Mouse (Mus musculus) embryonic facial prominence, embryonic 14.5 days (tissue): Measurements from ENCODE around the gene B4galt2. TPM values are rescaled to one million over a fixed set of nuclear protein-coding genes. Genes with fewer than 3 reads are reported as not detected.

ENCODE experiments used
- ATAC-seq: fragments of 200-750 bp; cut with Nextera tagmentation; 2 replicates; pipeline ENCODE4 v1.8.0; 2017; ENCODE audit warnings: low read depth, moderate number of reproducible peaks, moderate TSS enrichment
- DNase-seq: peaks from one replicate; pipeline ENCODE4 v3.0.0-alpha.2; 2015; ENCODE audit warnings: low spot score
- H3K27ac ChIP-seq: fragments of 300-500 bp; sonication (generic); replicated peaks from 2 replicates; pipeline ENCODE4 v1.5.1; 2014; ENCODE audit warnings: low read depth, mild to moderate bottlenecking, low read length, moderate library complexity
- H3K27me3 ChIP-seq: fragments of 300-500 bp; sonication (generic); replicated peaks from 2 replicates; pipeline ENCODE4 v1.6.1; 2014; ENCODE audit warnings: low read length; ENCODE audit not compliant: control insufficient read depth, insufficient read depth
- H3K36me3 ChIP-seq: fragments of 300-500 bp; sonication (generic); 2 replicates; pipeline ENCODE4 v1.6.1; 2014; ENCODE audit warnings: low read length, mixed read lengths; ENCODE audit not compliant: control insufficient read depth, insufficient read depth
- H3K4me1 ChIP-seq: fragments of 300-500 bp; sonication (generic); 2 replicates; pipeline ENCODE4 v1.6.1; 2014; ENCODE audit warnings: antibody characterized with exemption, low read length; ENCODE audit not compliant: control insufficient read depth, insufficient read depth
- H3K4me2 ChIP-seq: fragments of 300-500 bp; sonication (generic); 2 replicates; pipeline ENCODE4 v1.6.1; 2014; ENCODE audit warnings: low read depth, mild to moderate bottlenecking, low read length, moderate library complexity, mixed read lengths
- H3K4me3 ChIP-seq: fragments of 300-500 bp; sonication (generic); 2 replicates; pipeline ENCODE4 v1.5.1; 2014; ENCODE audit warnings: low read depth, mild to moderate bottlenecking, low read length
- H3K9ac ChIP-seq: fragments of 300-500 bp; sonication (generic); 2 replicates; pipeline ENCODE4 v1.6.1; 2014; ENCODE audit warnings: low read depth, mild to moderate bottlenecking, low read length, moderate library complexity, mixed read lengths
- H3K9me3 ChIP-seq: fragments of 300-500 bp; sonication (generic); 2 replicates; pipeline ENCODE4 v1.6.1; 2016; ENCODE audit warnings: low read length; ENCODE audit not compliant: control insufficient read depth
- WGBS: fragments of 180-500 bp; shearing (Covaris S2); extraction: QIAGEN DNeasy Blood & Tissue Kit; methylation state at CpG from one replicate; pipeline ENCODE4 v1.1.7; 2014; 5-methylcytosine and 5-hydroxymethylcytosine counted together
- polyA plus RNA-seq: library from polyadenylated mRNA; unstranded; fragments of >200 nt; fragmentation: Nextera tagmentation; extraction: Ambion mirVana; gene quantifications from 2 replicates; pipeline ENCODE4 v1.2.1, GENCODE M21; 2014

B4galt2 gene
- polyA plus RNA-seq, 1 experiment from 2014 or later = 34.3 TPM

DNA sequence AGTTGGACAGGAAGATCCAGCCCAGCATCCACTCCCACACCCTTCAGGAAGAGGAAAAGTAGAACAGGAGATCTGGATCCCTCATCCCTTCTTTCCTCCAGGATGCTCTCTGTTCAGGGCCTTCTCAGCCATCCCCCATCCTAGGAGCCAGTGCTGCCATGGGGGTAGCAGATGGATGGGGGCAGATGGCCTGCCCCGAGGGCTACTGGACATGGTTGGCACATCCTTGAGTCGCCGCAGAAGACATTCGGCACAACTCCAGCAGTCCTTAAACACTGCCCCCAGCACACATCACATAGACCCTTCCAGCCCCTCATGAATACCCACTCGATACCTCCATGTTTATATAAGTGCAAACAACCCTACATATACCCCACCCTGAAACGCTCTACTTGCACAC, 12.7 kb upstream of the B4galt2 start:
- Histone ChIP-seq H3K9ac (no peak overlapping the region), H3K4me1 (0 out of 2 replicates have a peak, but pooled peaks cover 5% of the 10 kb centered on the region), H3K9me3 (no peaks in the 10 kb centered on the region), H3K4me3 (no peak overlapping the region), H3K36me3 (peaks cover 65% of the 10 kb centered on the region), H3K27ac (no peak overlapping the region), H3K4me2 (no peak overlapping the region), H3K27me3 (no peaks in the 10 kb centered on the region)
- WGBS = 93% methylated on average over 6 of the region's 6 CpGs
- ATAC-seq (no peak), DNase-seq (no peak)

DNA sequence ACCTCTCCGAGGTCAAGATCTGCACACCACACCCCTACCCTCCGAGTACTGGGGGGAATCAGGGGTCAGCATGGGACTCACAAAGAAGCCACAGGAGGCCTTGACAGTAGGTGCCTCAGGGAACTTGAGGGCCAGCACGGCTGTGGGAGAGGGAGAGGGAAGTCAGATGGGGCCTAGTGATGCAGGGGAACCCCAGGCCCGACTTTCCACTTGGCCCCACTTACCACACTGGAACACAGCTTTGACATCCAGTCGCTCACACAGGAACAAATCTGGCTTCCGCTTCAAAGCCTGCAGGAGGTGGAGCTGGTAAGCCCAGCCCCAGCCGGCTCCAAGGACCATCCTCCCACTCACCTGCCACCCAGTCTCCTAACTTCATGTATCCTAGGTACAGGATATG, 12.1 kb upstream of the B4galt2 start:
- Histone ChIP-seq H3K9me3 (no peaks in the 10 kb centered on the region), H3K36me3 (peaks cover 58% of the 10 kb centered on the region), H3K9ac (no peak overlapping the region), H3K4me1 (0 out of 2 replicates have a peak, but pooled peaks cover 7% of the 10 kb centered on the region), H3K4me3 (no peak overlapping the region), H3K27me3 (no peaks in the 10 kb centered on the region), H3K4me2 (no peak overlapping the region), H3K27ac (no peak overlapping the region)
- ATAC-seq = no peak
- no peak for DNase-seq
- 69% methylated on average over 7 of the region's 7 CpGs for WGBS

DNA sequence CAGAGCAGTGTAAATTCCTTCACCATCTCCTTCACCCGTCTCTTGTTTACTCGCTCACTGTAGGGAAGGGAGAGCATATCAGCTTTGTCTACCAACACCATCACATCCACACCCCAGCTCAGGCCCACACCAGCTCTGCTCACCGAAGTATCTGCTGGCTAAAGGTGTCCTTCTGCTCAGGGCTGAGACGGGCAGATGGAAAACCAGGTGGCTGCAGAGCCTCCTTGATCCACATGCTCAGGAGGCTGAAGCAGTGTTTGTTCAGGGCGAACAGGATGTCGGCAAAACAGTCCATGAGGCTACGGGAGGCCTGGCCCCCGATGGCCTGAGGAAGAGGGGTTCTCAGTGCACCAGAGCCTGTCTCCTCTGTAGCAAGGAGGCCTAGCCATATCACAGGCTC, 11.3 kb upstream of the B4galt2 start:
- no peak overlapping the region for H3K27ac ChIP-seq
- no peaks in the 10 kb centered on the region for H3K27me3 ChIP-seq
- H3K9ac ChIP-seq = no peak overlapping the region
- no peak overlapping the region for H3K4me2 ChIP-seq
- no peaks in the 10 kb centered on the region for H3K9me3 ChIP-seq
- peaks cover 51% of the 10 kb centered on the region for H3K36me3 ChIP-seq
- no peak overlapping the region for H3K4me3 ChIP-seq
- H3K4me1 ChIP-seq = 0 out of 2 replicates have a peak, but pooled peaks cover 7% of the 10 kb centered on the region
- DNase-seq = no peak
- ATAC-seq = no peak
- WGBS = 79% methylated on average over 8 of the region's 8 CpGs

DNA sequence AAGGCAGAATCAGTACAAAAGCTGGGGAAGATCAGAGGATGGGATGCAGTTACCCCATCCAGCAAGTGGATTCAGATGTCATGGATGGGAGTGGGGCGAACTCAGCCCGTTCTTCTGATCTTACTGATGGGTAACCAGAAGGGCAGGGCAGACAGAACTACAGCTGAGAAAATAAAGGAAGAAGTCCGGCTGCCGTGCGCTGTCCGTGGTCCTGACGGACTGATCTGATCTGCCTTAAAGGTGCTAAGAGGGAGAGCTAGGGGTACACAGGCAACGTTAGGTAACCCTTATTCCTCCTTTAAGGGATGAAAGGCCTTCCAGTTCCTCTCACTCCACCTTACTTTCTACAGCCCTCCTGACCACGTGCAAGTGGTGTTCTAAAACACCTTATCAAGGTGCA, 10.1 kb upstream of the B4galt2 start:
- ATAC-seq (no peak), DNase-seq (peak; percentile 54)
- no peak overlapping the region for H3K4me3 ChIP-seq
- no peak overlapping the region for H3K27ac ChIP-seq
- H3K4me1 ChIP-seq = 0 out of 2 replicates have a peak, but pooled peaks cover 7% of the 10 kb centered on the region
- H3K27me3 ChIP-seq = no peaks in the 10 kb centered on the region
- WGBS = 20% methylated on average over 9 of the region's 9 CpGs
- no peaks in the 10 kb centered on the region for H3K9me3 ChIP-seq
- H3K36me3 ChIP-seq = peaks cover 43% of the 10 kb centered on the region
- H3K9ac ChIP-seq = no peak overlapping the region
- no peak overlapping the region for H3K4me2 ChIP-seq

DNA sequence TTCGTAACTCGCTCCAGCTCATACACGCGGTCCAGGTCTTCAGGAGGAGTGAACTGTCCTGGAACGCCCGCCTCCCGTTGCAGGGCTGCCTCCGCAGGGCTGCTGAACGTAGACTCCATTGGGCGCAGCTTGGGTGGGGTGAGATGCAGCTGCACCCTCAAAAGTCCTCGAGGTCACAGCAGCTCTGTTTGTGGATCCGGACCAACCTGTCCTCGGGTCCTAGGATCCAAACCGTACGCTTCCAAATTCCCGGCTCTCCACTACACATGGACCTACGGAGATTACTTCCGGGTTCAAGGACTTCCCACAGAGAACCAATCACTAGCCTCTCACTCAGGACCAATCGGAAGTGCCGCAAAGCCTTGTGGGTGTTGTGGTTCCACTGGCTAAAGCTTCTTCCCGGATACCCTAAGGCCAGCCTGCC, 8.5 kb upstream of the B4galt2 start, which contains the start of gene Dph2:
TSS of gene Dph2 (minus strand) at position 295 of the 424 bp plus-strand sequence.
- peak; percentile 91 for ATAC-seq
- H3K4me1 ChIP-seq = 0 out of 2 replicates have a peak, but pooled peaks cover 11% of the 10 kb centered on the region
- no peaks in the 10 kb centered on the region for H3K9me3 ChIP-seq
- peaks cover 30% of the 10 kb centered on the region for H3K36me3 ChIP-seq
- peak within 1 kb of the TSS; percentile 73 for H3K4me3 ChIP-seq
- no peaks in the 10 kb centered on the region for H3K27me3 ChIP-seq
- peak within 1 kb of the TSS; percentile 75 for H3K4me2 ChIP-seq
- WGBS = 1% methylated on average over 21 of the region's 21 CpGs
- peak within 1 kb of the TSS; percentile 61 for H3K9ac ChIP-seq
- no peak within 1 kb of the TSS for H3K27ac ChIP-seq
- peak; percentile 97 for DNase-seq

DNA sequence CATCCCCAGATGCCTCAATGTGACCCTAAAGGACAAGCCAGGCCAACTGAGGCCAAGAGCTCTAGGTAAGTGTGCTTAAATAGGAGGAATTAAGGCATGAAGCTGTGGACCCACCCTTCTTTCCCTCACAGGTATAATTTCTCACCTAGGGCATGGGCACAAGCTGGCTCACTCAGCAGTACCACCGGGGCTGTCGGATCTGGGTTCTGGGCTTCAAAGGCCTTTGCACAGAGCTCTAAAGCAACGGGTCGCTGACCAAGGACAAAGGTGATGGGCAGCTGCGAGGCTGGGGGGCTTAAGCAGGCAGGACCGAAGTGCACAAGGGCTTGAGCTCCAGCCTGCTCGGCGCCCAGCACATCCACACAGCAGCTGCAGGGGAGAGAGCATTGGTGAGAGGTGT, 7.5 kb upstream of the B4galt2 start:
- peak overlapping the region; percentile 75 for H3K4me2 ChIP-seq
- WGBS = 83% methylated on average over 8 of the region's 8 CpGs

DNA sequence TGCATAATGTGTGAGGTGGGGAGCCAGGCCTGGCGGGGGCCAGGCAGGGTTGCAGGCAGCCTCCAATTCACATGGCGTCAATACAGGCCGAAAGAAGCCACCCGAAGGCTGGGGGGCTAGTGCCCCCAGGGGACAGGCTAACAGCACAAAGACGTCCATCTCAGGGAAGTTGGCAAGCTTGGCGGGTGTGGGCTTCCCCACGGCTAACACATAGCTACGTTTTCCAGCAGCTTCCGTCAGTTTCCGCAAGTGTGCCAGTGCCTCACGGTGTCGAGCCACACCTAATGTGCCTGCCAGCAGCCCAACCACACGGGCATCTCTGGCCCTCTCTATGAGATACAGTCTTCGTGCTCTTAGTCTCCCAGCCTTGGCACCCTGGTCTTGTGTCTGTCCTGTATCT, 6.7 kb upstream of the B4galt2 start:
- H3K36me3 ChIP-seq = peaks cover 24% of the 10 kb centered on the region
- peaks cover 16% of the 10 kb centered on the region; the same call in 1 of the 2 replicates for H3K4me1 ChIP-seq
- H3K27ac ChIP-seq = no peak overlapping the region
- H3K4me3 ChIP-seq = no peak overlapping the region
- no peaks in the 10 kb centered on the region for H3K9me3 ChIP-seq
- H3K9ac ChIP-seq = no peak overlapping the region
- H3K4me2 ChIP-seq = no peak overlapping the region
- ATAC-seq = no peak
- whole genome bisulfite sequencing = 89% methylated on average over 14 of the region's 14 CpGs
- DNase-seq = no peak
- H3K27me3 ChIP-seq = no peaks in the 10 kb centered on the region

More for the DNA sequence above, 7.5 kb upstream of the B4galt2 start:
- Histone ChIP-seq H3K9ac (0 out of 2 replicates have a peak overlapping the region, but pooled peaks have one; percentile 61), H3K4me1 (peaks cover 16% of the 10 kb centered on the region; the same call in 1 of the 2 replicates), H3K27me3 (no peaks in the 10 kb centered on the region), H3K4me3 (peak overlapping the region; percentile 73; the same call in 1 of the 2 replicates), H3K27ac (no peak overlapping the region), H3K9me3 (no peaks in the 10 kb centered on the region), H3K36me3 (peaks cover 24% of the 10 kb centered on the region)
- DNase-seq (no peak), ATAC-seq (no peak)

DNA sequence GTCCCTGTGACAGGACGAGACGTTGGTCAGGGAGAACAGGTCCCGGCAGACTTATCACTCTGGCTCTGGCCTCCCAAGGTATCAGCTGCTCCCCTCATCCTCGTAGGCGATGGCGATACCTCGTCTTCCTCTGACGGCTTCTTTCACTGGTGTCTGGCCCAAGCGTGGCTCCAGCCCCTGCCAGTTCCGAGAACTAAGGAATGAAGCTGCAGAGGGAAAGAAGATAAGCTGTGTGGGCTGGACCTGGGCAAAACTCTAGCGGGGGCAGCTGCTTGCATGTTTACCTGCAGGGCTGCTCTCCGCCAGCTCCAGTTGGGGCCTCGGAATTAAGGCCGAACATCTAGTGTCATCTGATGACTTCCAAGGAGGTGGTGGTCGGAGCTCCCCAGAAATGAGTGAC, 6.2 kb upstream of the B4galt2 start:
- ATAC-seq = no peak
- H3K27me3 ChIP-seq = no peaks in the 10 kb centered on the region
- H3K4me1 ChIP-seq = peaks cover 16% of the 10 kb centered on the region; the same call in 1 of the 2 replicates
- WGBS = 92% methylated on average over 15 of the region's 15 CpGs
- H3K9ac ChIP-seq = no peak overlapping the region
- no peak overlapping the region for H3K4me3 ChIP-seq
- H3K27ac ChIP-seq = no peak overlapping the region
- H3K4me2 ChIP-seq = no peak overlapping the region
- no peak for DNase-seq
- H3K36me3 ChIP-seq = peaks cover 24% of the 10 kb centered on the region
- H3K9me3 ChIP-seq = no peaks in the 10 kb centered on the region

DNA sequence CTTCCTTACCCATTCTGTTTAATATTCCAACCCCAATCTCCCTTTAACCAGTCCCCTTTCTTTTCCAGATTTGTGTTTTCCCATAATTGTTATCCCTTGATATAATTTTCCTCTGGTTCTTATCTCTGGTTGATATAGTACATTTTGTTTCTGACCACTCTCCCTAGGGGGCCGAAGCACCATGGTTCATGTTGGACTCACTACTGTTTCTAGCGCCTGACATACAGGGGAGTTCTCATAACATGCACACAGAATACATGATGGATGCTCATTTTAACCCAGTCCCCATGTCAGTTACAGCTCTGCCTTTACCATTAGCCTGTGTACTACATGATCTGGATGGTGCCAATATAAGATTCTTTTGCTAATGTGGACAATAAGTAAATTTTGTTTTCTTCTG, 4.6 kb upstream of the B4galt2 start:
- ATAC-seq (no peak), DNase-seq (no peak)
- Histone ChIP-seq H3K27me3 (no peaks in the 10 kb centered on the region), H3K9me3 (no peaks in the 10 kb centered on the region), H3K27ac (no peak overlapping the region), H3K9ac (no peak overlapping the region), H3K4me1 (peaks cover 22% of the 10 kb centered on the region; the same call in 1 of the 2 replicates), H3K4me2 (peak overlapping the region; percentile 96), H3K4me3 (peak overlapping the region; percentile 95), H3K36me3 (peaks cover 17% of the 10 kb centered on the region)
- 76% methylated on average over 2 of the region's 2 CpGs for WGBS
